Mouse (Mus musculus) central nervous system, embryonic 11.5 days (tissue): ENCODE results near the gene S1pr3. TPM values are rescaled to one million over a fixed set of nuclear protein-coding genes. Genes with fewer than 3 reads are reported as not detected.

Source experiments
- polyA plus RNA-seq: library from polyadenylated mRNA; depleted of rRNA; stranded (reverse); fragments of >200 nt; gene quantifications from 2 replicates; pipeline ENCODE4 v1.2.3, GENCODE M21; 2012; rRNA removed

S1pr3 gene
- polyA plus RNA-seq, result 15.9 and 42.8 TPM in 2 replicates

DNA sequence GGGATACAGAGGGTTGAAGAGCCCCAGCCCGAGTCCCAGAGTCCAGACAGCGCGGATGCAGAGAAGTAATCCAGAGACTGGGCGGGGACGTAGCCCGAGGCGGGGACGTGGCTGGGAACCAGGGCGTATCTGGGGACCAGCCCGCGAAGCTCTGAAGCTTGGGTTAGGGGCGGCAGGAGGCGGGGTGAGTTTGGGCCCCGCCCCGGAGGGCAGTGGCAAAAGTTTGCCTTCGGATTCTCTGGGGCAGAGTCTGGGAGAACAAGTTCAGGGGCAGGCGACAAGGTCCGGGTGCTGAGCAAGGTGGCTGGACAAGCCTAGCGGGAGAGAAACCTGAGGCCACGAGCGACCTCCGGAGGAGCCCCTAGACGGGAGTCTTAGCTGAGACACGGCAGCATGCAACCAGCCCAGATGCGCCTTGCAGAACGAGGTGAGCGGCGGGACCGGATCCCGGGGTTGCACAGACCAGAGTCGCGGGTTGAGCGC is at the start of gene S1pr3:
S1pr3 (plus strand) TSS at position 121 of the 483 bp plus-strand sequence.

Other genes with a start within 250 kb of the S1pr3 start
- 0.60 and 2.7 TPM in 2 replicates for gene Nxnl2, start 237.6 kb upstream of the S1pr3 start, polyA plus RNA-seq
- gene Shc3, start 160.8 kb downstream of the S1pr3 start, polyA plus RNA-seq, result 6.9 and 12.6 TPM in 2 replicates
- gene Cks2, start 236.6 kb downstream of the S1pr3 start, polyA plus RNA-seq, result 94.6 and 228 TPM in 2 replicates
- 30.8 and 33.7 TPM in 2 replicates for gene Secisbp2, start 243.1 kb downstream of the S1pr3 start, polyA plus RNA-seq